Mouse (Mus musculus): ENCODE results near the gene Slc9a1.

DNA sequence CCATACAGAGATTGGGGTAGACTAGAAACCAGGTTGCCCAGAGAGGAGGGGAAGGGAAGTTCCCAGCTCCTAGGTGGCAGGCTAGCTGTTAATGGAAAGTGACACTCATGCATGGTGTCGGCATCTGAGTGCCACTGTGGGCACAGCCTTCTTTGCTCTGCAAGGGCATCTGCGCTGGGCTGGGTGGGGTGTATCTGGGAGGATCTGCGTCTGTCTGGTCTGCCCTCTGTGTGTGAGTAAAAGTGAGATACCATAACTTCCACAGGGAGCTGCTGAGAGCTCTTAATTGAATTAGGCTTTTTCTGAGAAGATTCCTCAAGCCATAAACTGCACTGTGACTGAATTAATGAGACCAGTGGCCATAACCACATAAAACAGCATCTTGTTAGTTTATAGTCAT lies 10.4 kb downstream of the Slc9a1 start:
- TF ChIP-seq POLR2A (IDR thresholded peaks at IDR 0.05; ENCODE audit: control insufficient read depth in 1 of 2, insufficient read depth in 1 of 2, low read depth in 1 of 2, low read length in 2 of 2, poor library complexity in 1 of 2), result no peak
- no peak for TF ChIP-seq CHD1 (IDR thresholded peaks at IDR 0.05; ENCODE audit: low read depth, low read length)
- no peak for TF ChIP-seq CTCF (IDR thresholded peaks at IDR 0.05 in 2 of 3, conservative IDR thresholded peaks at IDR 0.05 in 1 of 3; ENCODE audit: control insufficient read depth in 1 of 3, insufficient read depth in 1 of 3, low read depth in 2 of 3, low read length in 3 of 3, poor library complexity in 1 of 3, severe bottlenecking in 1 of 3)
- TF ChIP-seq GATA1 (IDR thresholded peaks at IDR 0.05; ENCODE audit: low read depth, low read length), result no peak
- TF ChIP-seq ZNF384 (IDR thresholded peaks at IDR 0.05; ENCODE audit: low read depth, low read length), result no peak
- no peak for TF ChIP-seq NRF1 (IDR thresholded peaks at IDR 0.05; ENCODE audit: insufficient read depth, low read depth, low read length, poor library complexity, severe bottlenecking)
- TF ChIP-seq MXI1 (IDR thresholded peaks at IDR 0.05; ENCODE audit: low read depth, low read length), result no peak
- no peak for TF ChIP-seq EP300 (IDR thresholded peaks at IDR 0.05; ENCODE audit: low read depth in 1 of 2, low read length in 2 of 2)
- TF ChIP-seq MAZ (IDR thresholded peaks at IDR 0.05; ENCODE audit: low read depth, low read length), result no peak
- no peak for TF ChIP-seq ZMIZ1 (IDR thresholded peaks at IDR 0.05; ENCODE audit: low read depth, low read length)
